Mouse (Mus musculus) cortical plate, adult 2 months (tissue): ENCODE data around the gene Atp2c1.

Experiments used
- CTCF ChIP-seq: fragments of 200-500 bp; IDR thresholded peaks from 2 replicates; pipeline ENCODE4 v1.5.1; 2011; ENCODE audit warnings: mild to moderate bottlenecking, control low read depth, low read length; ENCODE audit not compliant: insufficient read depth; ENCODE audit errors: extremely low read depth
- POLR2A ChIP-seq: fragments of 200-500 bp; IDR thresholded peaks from 2 replicates; pipeline ENCODE4 v1.6.1; 2011; ENCODE audit warnings: mild to moderate bottlenecking, low read length, control low read depth; ENCODE audit not compliant: insufficient read depth; ENCODE audit errors: extremely low read depth

DNA sequence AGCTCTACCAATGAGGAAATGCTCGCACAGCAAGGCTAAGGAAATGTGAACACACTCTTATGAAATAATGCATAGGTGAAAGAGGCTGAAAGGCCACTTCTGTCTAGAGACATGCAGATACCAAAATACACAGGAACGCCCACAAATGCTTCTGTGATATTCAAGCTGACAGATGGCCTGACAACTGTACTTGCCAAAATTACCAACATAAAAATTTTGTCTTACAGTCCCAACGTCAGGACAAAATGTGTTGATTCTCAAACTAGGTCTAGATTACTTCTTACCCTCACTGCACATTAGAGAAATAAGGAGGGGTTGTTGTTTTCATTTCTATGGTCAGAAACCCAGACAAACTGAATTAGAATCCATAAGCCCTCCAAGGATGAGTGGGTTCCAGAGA lies 51.0 kb downstream of the Atp2c1 start:
- no peak for TF ChIP-seq CTCF
- TF ChIP-seq POLR2A: no peak
